Mouse (Mus musculus) liver, embryonic 16.5 days (tissue): ENCODE data around the gene Med24. TPM values are rescaled to one million over a fixed set of nuclear protein-coding genes. Genes with fewer than 3 reads are reported as not detected.
A peak's percentile ranks its signal among the peaks of the same experiment; 100 is the strongest.

Experiments
- ATAC-seq: fragments of 200-750 bp; cut with Nextera tagmentation; 2 replicates; pipeline ENCODE4 v1.8.0; 2017; ENCODE audit warnings: low read depth, mild to moderate bottlenecking, moderate number of reproducible peaks, moderate library complexity
- H3K27ac ChIP-seq: fragments of 300-500 bp; sonication (generic); 2 replicates; pipeline ENCODE4 v1.5.1; 2014; ENCODE audit warnings: mild to moderate bottlenecking, low read length
- H3K27me3 ChIP-seq: fragments of 300-500 bp; sonication (generic); 2 replicates; pipeline ENCODE4 v1.6.1; 2014; ENCODE audit warnings: low read depth, low read length, mixed read lengths; ENCODE audit not compliant: control insufficient read depth, insufficient read depth
- H3K36me3 ChIP-seq: fragments of 300-500 bp; sonication (generic); 2 replicates; pipeline ENCODE4 v1.6.1; 2014; ENCODE audit warnings: mild to moderate bottlenecking; ENCODE audit not compliant: control insufficient read depth, insufficient read depth
- H3K4me1 ChIP-seq: fragments of 300-500 bp; sonication (generic); 2 replicates; pipeline ENCODE4 v1.6.1; 2014; ENCODE audit warnings: low read depth, low read length, mixed read lengths; ENCODE audit not compliant: control insufficient read depth
- H3K4me2 ChIP-seq: fragments of 300-500 bp; sonication (generic); 2 replicates; pipeline ENCODE4 v1.6.1; 2014; ENCODE audit warnings: low read depth, low read length, mixed read lengths
- H3K4me3 ChIP-seq: fragments of 300-500 bp; sonication (generic); 2 replicates; pipeline ENCODE4 v1.5.1; 2014; ENCODE audit warnings: low read depth, mild to moderate bottlenecking, low read length
- H3K9ac ChIP-seq: fragments of 300-500 bp; sonication (generic); 2 replicates; pipeline ENCODE4 v1.6.1; 2014; ENCODE audit warnings: low read depth, low read length
- H3K9me3 ChIP-seq: fragments of 300-500 bp; sonication (generic); replicated peaks from 2 replicates; pipeline ENCODE4 v1.6.1; 2016; ENCODE audit warnings: low read length; ENCODE audit not compliant: control insufficient read depth
- WGBS: fragments of 180-500 bp; shearing (Covaris S2); extraction: QIAGEN DNeasy Blood & Tissue Kit; methylation state at CpG from one replicate; pipeline ENCODE4 v1.1.7; 2014; ENCODE audit not compliant: insufficient replicate concordance; 5-methylcytosine and 5-hydroxymethylcytosine counted together
- polyA plus RNA-seq: library from polyadenylated mRNA; unstranded; fragments of >200 nt; fragmentation: Nextera tagmentation; extraction: Ambion mirVana; gene quantifications from 2 replicates; pipeline ENCODE4 v1.2.1, GENCODE M21; 2015

Gene Med24
- polyA plus RNA-seq, 1 experiment from 2014 or later: 23.8 TPM

GRCm38 (mm10) chr11:98708282-98708956 is 20.8 kb downstream of the Med24 start:
- Histone ChIP-seq H3K27ac (0 out of 2 replicates have a peak overlapping the region, but pooled peaks have one; percentile 0), H3K36me3 (peaks cover 9% of the 10 kb centered on the region), H3K27me3 (no peaks in the 10 kb centered on the region), H3K4me1 (peaks cover 20% of the 10 kb centered on the region), H3K9ac (no peak overlapping the region), H3K4me3 (no peak overlapping the region), H3K9me3 (no peaks in the 10 kb centered on the region), H3K4me2 (no peak overlapping the region)
- ATAC-seq: no peak
- 65% methylated on average over 19 of the region's 19 CpGs for WGBS

GRCm38 (mm10) chr11:98707401-98708281 is 21.6 kb downstream of the Med24 start:
- Histone ChIP-seq H3K9me3 (no peaks in the 10 kb centered on the region), H3K27ac (0 out of 2 replicates have a peak overlapping the region, but pooled peaks have one; percentile 0)
- ATAC-seq: no peak

DNA sequence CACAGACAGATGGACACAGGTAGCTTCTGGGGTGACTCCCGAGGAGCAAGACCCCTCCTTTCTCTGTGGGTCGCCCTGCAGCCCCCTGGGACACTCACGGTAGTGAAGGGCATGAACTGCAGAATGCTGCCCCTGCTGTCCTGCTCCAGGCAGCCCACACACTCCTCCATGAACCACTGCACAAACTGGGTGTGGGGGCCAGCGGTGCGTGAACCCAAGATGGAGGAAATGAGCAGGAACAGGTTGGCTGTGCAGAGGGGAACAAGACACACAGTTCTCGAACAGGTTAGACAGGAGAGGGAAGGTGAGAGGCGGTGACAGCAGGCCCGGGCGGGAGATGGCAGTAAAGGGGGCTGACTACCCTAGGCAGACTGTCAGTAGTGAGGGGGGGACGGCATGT is 24.2 kb downstream of the Med24 start:
- H3K4me1 ChIP-seq: peaks cover 10% of the 10 kb centered on the region
- H3K9ac ChIP-seq: no peak overlapping the region
- H3K27ac ChIP-seq: no peak overlapping the region
- peaks cover 9% of the 10 kb centered on the region for H3K36me3 ChIP-seq
- H3K4me2 ChIP-seq: no peak overlapping the region
- H3K4me3 ChIP-seq: no peak overlapping the region
- ATAC-seq: no peak
- H3K9me3 ChIP-seq: no peaks in the 10 kb centered on the region
- 78% methylated on average over 10 of the region's 10 CpGs for WGBS
- no peaks in the 10 kb centered on the region for H3K27me3 ChIP-seq

More at GRCm38 (mm10) chr11:98707401-98708281, 21.6 kb downstream of the Med24 start:
- WGBS: 82% methylated on average over 22 of the region's 22 CpGs
- no peak overlapping the region for H3K4me2 ChIP-seq
- H3K9ac ChIP-seq: no peak overlapping the region
- peaks cover 9% of the 10 kb centered on the region for H3K36me3 ChIP-seq
- no peaks in the 10 kb centered on the region for H3K27me3 ChIP-seq
- peaks cover 20% of the 10 kb centered on the region for H3K4me1 ChIP-seq
- H3K4me3 ChIP-seq: no peak overlapping the region

GRCm38 (mm10) chr11:98702323-98702722 is 26.9 kb downstream of the Med24 start:
- ATAC-seq: no peak
- Histone ChIP-seq H3K27ac (no peak overlapping the region), H3K9ac (no peak overlapping the region), H3K9me3 (no peaks in the 10 kb centered on the region), H3K4me3 (no peak overlapping the region), H3K4me1 (no peaks in the 10 kb centered on the region), H3K27me3 (no peaks in the 10 kb centered on the region), H3K4me2 (no peak overlapping the region), H3K36me3 (peaks cover 9% of the 10 kb centered on the region)
- 53% methylated on average over 5 of the region's 5 CpGs for WGBS

DNA sequence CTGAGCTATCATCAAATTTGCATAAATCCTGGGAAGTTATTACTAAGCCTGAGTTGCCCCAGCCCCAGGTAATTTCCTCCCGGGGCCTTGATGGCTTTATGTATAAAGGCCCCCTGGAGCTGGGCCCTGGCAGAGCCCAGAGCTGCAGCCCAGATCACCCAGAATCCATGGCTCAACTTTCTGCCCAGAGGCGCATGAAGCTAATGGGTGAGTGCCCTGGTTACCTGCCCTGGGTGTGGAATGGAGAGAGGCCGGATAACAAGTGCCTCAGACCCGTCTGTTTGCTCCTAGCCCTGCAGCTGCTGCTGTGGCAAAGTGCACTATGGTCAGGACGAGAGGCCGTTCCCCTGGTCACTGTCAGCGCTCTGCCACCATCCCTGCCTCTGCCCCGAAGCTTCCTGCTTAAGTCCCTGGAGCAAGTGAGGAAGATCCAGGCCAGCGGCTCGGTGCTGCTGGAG is 28.0 kb downstream of the Med24 start, which contains the start of gene Csf3:
Gene Csf3 (plus strand): TSS at position 51 of the 458 bp plus-strand sequence.
- Histone ChIP-seq H3K27me3 (no peaks in the 10 kb centered on the region), H3K27ac (no peak within 1 kb of the TSS), H3K9me3 (no peaks in the 10 kb centered on the region), H3K4me1 (no peaks in the 10 kb centered on the region), H3K36me3 (peaks cover 8% of the 10 kb centered on the region), H3K4me3 (no peak within 1 kb of the TSS), H3K4me2 (no peak within 1 kb of the TSS), H3K9ac (no peak within 1 kb of the TSS)
- WGBS: 63% methylated on average over 10 of the region's 10 CpGs
- ATAC-seq: 0 out of 2 replicates have a peak, but pooled peaks have one; percentile 17

DNA sequence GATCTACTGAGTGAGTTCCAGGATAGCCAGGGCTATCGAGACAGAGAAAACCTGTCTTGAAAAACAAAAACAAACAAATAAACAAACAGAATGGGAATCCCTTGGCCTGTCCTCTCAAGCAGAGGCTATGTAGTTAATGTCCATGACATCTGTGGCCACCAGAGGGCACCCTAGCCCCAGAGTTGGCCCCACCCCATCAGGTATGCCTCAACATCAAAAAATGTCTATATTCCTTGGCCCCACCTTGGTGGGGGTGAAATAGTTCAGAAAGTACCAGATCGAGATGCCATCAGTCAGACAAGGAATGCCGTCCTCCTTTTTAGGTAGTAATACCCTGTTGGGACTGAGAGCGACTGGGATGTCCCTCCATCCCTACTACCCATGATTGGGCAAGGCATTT is 29.3 kb downstream of the Med24 start:
- WGBS: 23% methylated on average over 4 of the region's 4 CpGs
- ATAC-seq: no peak
- peaks cover 9% of the 10 kb centered on the region for H3K36me3 ChIP-seq
- H3K4me1 ChIP-seq: no peaks in the 10 kb centered on the region
- H3K27ac ChIP-seq: no peak overlapping the region
- no peaks in the 10 kb centered on the region for H3K9me3 ChIP-seq
- H3K4me2 ChIP-seq: no peak overlapping the region
- H3K27me3 ChIP-seq: no peaks in the 10 kb centered on the region
- no peak overlapping the region for H3K9ac ChIP-seq
- no peak overlapping the region for H3K4me3 ChIP-seq

DNA sequence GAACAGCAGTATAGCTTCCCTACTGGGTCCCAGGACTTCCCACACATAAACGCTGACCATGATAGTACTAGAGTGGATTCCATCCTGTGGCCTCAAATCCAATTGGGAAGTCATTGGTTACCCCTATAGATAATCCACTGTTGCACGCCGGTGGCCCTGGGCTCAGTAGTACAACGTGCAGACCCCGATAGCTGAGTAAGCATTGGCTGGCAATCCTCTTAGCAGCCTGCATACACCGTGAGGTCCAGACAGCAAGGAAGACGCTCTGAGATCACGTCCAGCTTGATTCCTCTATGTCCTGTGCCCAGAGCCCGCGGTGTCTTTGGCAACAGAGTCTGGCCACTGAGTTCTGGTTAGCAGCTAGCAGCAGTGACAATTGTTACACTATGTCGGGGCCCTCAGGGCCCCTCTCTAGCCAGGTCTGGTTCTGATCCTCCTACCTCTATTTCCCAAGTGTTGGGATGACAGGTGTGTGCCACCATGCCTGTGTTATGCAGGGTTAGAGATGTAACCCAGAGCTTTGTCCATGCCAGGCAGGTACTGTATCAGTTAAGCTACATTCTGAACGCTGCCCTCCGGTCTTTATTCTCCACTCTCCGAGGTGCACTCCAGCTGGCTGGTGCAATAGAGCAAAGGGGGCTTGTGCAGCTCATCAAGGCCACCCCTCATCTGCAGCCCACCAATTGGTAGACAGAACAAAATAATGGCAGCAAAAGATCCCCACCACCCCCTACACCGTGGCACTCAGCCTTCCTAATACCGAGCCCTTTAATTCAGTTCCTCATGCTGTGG is 30.2 kb downstream of the Med24 start:
- H3K9me3 ChIP-seq: no peaks in the 10 kb centered on the region
- WGBS: 72% methylated on average over 16 of the region's 16 CpGs
- no peaks in the 10 kb centered on the region for H3K27me3 ChIP-seq
- no peaks in the 10 kb centered on the region for H3K4me1 ChIP-seq
- H3K27ac ChIP-seq: no peak overlapping the region
- H3K9ac ChIP-seq: no peak overlapping the region
- H3K4me3 ChIP-seq: no peak overlapping the region
- no peak overlapping the region for H3K4me2 ChIP-seq
- H3K36me3 ChIP-seq: peaks cover 13% of the 10 kb centered on the region
- ATAC-seq: no peak

- Histone ChIP-seq H3K27me3 (no peaks in the 10 kb centered on the region), H3K27ac (no peak overlapping the region), H3K4me1 (no peaks in the 10 kb centered on the region), H3K9me3 (no peaks in the 10 kb centered on the region), H3K4me2 (no peak overlapping the region), H3K9ac (no peak overlapping the region), H3K36me3 (peaks cover 18% of the 10 kb centered on the region), H3K4me3 (no peak overlapping the region)
- ATAC-seq: no peak
- WGBS: 79% methylated on average over 12 of the region's 12 CpGs
These were observed 32.0 kb downstream of the Med24 start for GRCm38 (mm10) chr11:98697225-98697624.
